Mouse (Mus musculus) ES-E14 (cell line): ENCODE data around the gene Raf1. TPM values are rescaled to one million over a fixed set of nuclear protein-coding genes. Genes with fewer than 3 reads are reported as not detected.

ENCODE experiments used
- DNase-seq: peaks from one replicate; pipeline ENCODE4 v3.0.0-alpha.2; 2013; ENCODE audit warnings: low read depth, low spot score
- H3K27ac ChIP-seq: 2 replicates; pipeline ENCODE4 v1.5.1; 2012; ENCODE audit warnings: low read depth, mild to moderate bottlenecking, low read length, moderate library complexity, mixed read lengths; ENCODE audit not compliant: poor library complexity, insufficient read depth, severe bottlenecking
- H3K36me3 ChIP-seq: 2 replicates; pipeline ENCODE4 v1.6.1; 2012; ENCODE audit warnings: mild to moderate bottlenecking, low read length, moderate library complexity, mixed read lengths; ENCODE audit not compliant: control insufficient read depth, poor library complexity, insufficient read depth, severe bottlenecking
- H3K4me1 ChIP-seq, 2 experiments: fragments of 150-350 bp in 1 of 2; sonication (generic) in 1 of 2; 2 replicates each; pipeline ENCODE4 v1.6.1; 2012; ENCODE audit warnings: low read length in 2 of 2, mild to moderate bottlenecking in 1 of 2, mixed read lengths in 1 of 2; ENCODE audit not compliant: control insufficient read depth in 2 of 2, insufficient read depth in 2 of 2, poor library complexity in 1 of 2
- H3K4me3 ChIP-seq, 2 experiments: fragments of 150-350 bp in 1 of 2; sonication (generic) in 1 of 2; 2 replicates each; pipeline ENCODE4 v1.5.1; 2012; ENCODE audit warnings: low read length in 2 of 2, low read depth in 1 of 2, mild to moderate bottlenecking in 1 of 2, mixed read lengths in 1 of 2; ENCODE audit not compliant: insufficient read depth in 1 of 2, poor library complexity in 1 of 2, severe bottlenecking in 1 of 2
- H3K9ac ChIP-seq: 2 replicates; pipeline ENCODE4 v1.6.1; 2012; ENCODE audit warnings: low read depth, mild to moderate bottlenecking, low read length, mixed read lengths; ENCODE audit not compliant: poor library complexity, insufficient read depth, severe bottlenecking
- H3K9me3 ChIP-seq: fragments of 150-350 bp; sonication (generic); 2 replicates; pipeline ENCODE4 v1.6.1; 2012; ENCODE audit warnings: low read depth, mild to moderate bottlenecking, low read length; ENCODE audit not compliant: control insufficient read depth, insufficient read depth
- CHD2 ChIP-seq: IDR thresholded peaks from 2 replicates; pipeline ENCODE4 v1.6.1; 2014; ENCODE audit warnings: mild to moderate bottlenecking, low read depth, low read length, inconsistent platforms
- HCFC1 ChIP-seq: IDR thresholded peaks from 2 replicates; pipeline ENCODE4 v1.6.1; 2012; ENCODE audit warnings: low read length, inconsistent platforms, borderline replicate concordance; ENCODE audit not compliant: insufficient read depth
- MAFK ChIP-seq: IDR thresholded peaks from 2 replicates; pipeline ENCODE4 v1.6.1; 2014; ENCODE audit warnings: mild to moderate bottlenecking, low read depth, low read length, inconsistent platforms; ENCODE audit not compliant: insufficient read depth
- ZC3H11A ChIP-seq: IDR thresholded peaks from 2 replicates; pipeline ENCODE4 v1.6.1; 2012; ENCODE audit warnings: low read depth, mild to moderate bottlenecking, inconsistent platforms, low read length, borderline replicate concordance
- ZNF384 ChIP-seq: IDR thresholded peaks from 2 replicates; pipeline ENCODE4 v1.6.1; 2012; ENCODE audit warnings: low read depth, low read length, inconsistent platforms
- in situ Hi-C, 2 experiments: fragments of 600-800 bp; cut with MboI; formaldehyde crosslinking; loops; one replicate each; pipeline ENCODE4 v1.15.1; 2025; ENCODE audit warnings: low sequenced_read_pairs in 2 of 2, inconsistent platforms in 1 of 2; ENCODE audit not compliant: unreplicated experiment in 2 of 2
- total RNA-seq: library from RNA; depleted of rRNA; stranded (reverse); fragments of 300-350 nt; gene quantifications from 2 replicates; pipeline ENCODE4 v1.2.3, GENCODE M21; 2012

Raf1 gene
- total RNA-seq, 1 experiment: 128 TPM

GRCm38 (mm10) chr6:115601715-115602523 lies 74.5 kb downstream of the Raf1 start, which contains the start of gene Mkrn2:
TSS of gene Mkrn2 (plus strand) at chr6:115601902.
- peak; percentile 80 for DNase-seq
- peaks cover 3% of the 10 kb centered on the region; the same call in 1 of the 2 replicates for H3K36me3 ChIP-seq
- TF ChIP-seq ZC3H11A: no peak
- no peak for TF ChIP-seq ZNF384
- TF ChIP-seq HCFC1: peak; percentile 85
- no peak for TF ChIP-seq MAFK
- TF ChIP-seq CHD2: no peak
- peak within 1 kb of the TSS; percentile 94 for H3K9ac ChIP-seq
- no peaks in the 10 kb centered on the region for H3K9me3 ChIP-seq
- peaks cover 0 to 4% of the 10 kb centered on the region in 2 experiments; a peak in 1 of 4 replicates for H3K4me1 ChIP-seq
- peak within 1 kb of the TSS; percentile 91 to 100 for H3K4me3 ChIP-seq
- in situ Hi-C loops: no loop called here
- H3K27ac ChIP-seq: peak within 1 kb of the TSS; percentile 55; the same call in 1 of the 2 replicates

- H3K27ac ChIP-seq: no peak overlapping the region
- H3K36me3 ChIP-seq: peaks cover 2% of the 10 kb centered on the region; the same call in 1 of the 2 replicates
- no peak overlapping the region for H3K9ac ChIP-seq
- DNase-seq: peak; percentile 17
- in situ Hi-C loops: no loop called here
- H3K4me1 ChIP-seq: peaks cover 0 to 4% of the 10 kb centered on the region in 2 experiments; a peak in 1 of 4 replicates
- no peaks in the 10 kb centered on the region for H3K9me3 ChIP-seq
- H3K4me3 ChIP-seq: no peak overlapping the region
- TF ChIP-seq ZNF384 (no peak), CHD2 (no peak), HCFC1 (no peak), MAFK (no peak), ZC3H11A (no peak)
Observed at GRCm38 (mm10) chr6:115601322-115601714, 75.1 kb downstream of the Raf1 start.

GRCm38 (mm10) chr6:115595667-115596066 lies 80.8 kb downstream of the Raf1 start:
- Histone ChIP-seq H3K36me3 (no peaks in the 10 kb centered on the region), H3K4me1 (no peaks in the 10 kb centered on the region), H3K4me3 (no peak overlapping the region), H3K9ac (no peak overlapping the region), H3K27ac (no peak overlapping the region), H3K9me3 (no peaks in the 10 kb centered on the region)
- in situ Hi-C loops: no loop called here
- DNase-seq: no peak
- TF ChIP-seq ZNF384 (no peak), ZC3H11A (no peak), HCFC1 (no peak), MAFK (no peak), CHD2 (no peak)

GRCm38 (mm10) chr6:115594463-115594862 lies 82.0 kb downstream of the Raf1 start:
- H3K4me1 ChIP-seq: no peaks in the 10 kb centered on the region
- H3K9ac ChIP-seq: no peak overlapping the region
- no peak overlapping the region for H3K27ac ChIP-seq
- no peak for TF ChIP-seq HCFC1
- TF ChIP-seq CHD2: no peak
- TF ChIP-seq ZNF384: no peak
- H3K9me3 ChIP-seq: no peaks in the 10 kb centered on the region
- no peaks in the 10 kb centered on the region for H3K36me3 ChIP-seq
- DNase-seq: no peak
- no peak overlapping the region for H3K4me3 ChIP-seq
- in situ Hi-C loops: no loop called here
